Mouse (Mus musculus) spleen, adult 2 months (tissue): ENCODE measurements around the gene Nup98. TPM values are rescaled to one million over a fixed set of nuclear protein-coding genes. Genes with fewer than 3 reads are reported as not detected.

Source experiments
- DNase-seq, 2 experiments: peaks; one replicate each; pipeline versions ENCODE4 v3.0.0 to v3.0.0-alpha.2; 2012 to 2021; ENCODE audit warnings: low spot score in 2 of 2, low read depth in 1 of 2
- H3K27ac ChIP-seq: fragments of 200-500 bp; 2 replicates; pipeline ENCODE4 v1.5.1; 2012; ENCODE audit warnings: low read length, inconsistent platforms; ENCODE audit not compliant: insufficient read depth
- H3K27me3 ChIP-seq: fragments of 200-500 bp; 2 replicates; pipeline ENCODE4 v1.6.1; 2012; ENCODE audit warnings: mild to moderate bottlenecking, moderate library complexity, low read length, inconsistent platforms; ENCODE audit not compliant: control insufficient read depth, insufficient read depth
- H3K36me3 ChIP-seq: fragments of 200-500 bp; 2 replicates; pipeline ENCODE4 v1.6.1; 2012; ENCODE audit warnings: mild to moderate bottlenecking, low read length, inconsistent platforms; ENCODE audit not compliant: control insufficient read depth, insufficient read depth
- H3K4me1 ChIP-seq: fragments of 200-500 bp; 2 replicates; pipeline ENCODE4 v1.6.1; 2011; ENCODE audit warnings: inconsistent platforms; ENCODE audit not compliant: control insufficient read depth, insufficient read depth, insufficient read length
- H3K4me3 ChIP-seq: fragments of 200-500 bp; 2 replicates; pipeline ENCODE4 v1.5.1; 2011; ENCODE audit warnings: mild to moderate bottlenecking, inconsistent platforms; ENCODE audit not compliant: insufficient read depth, insufficient read length; ENCODE audit errors: extremely low read depth
- CTCF ChIP-seq: fragments of 200-500 bp; IDR thresholded peaks from 2 replicates; pipeline ENCODE4 v1.5.1; 2011; ENCODE audit warnings: mild to moderate bottlenecking, inconsistent platforms; ENCODE audit not compliant: insufficient read depth, insufficient read length, insufficient replicate concordance; ENCODE audit errors: extremely low read depth
- POLR2A ChIP-seq: fragments of 200-500 bp; IDR thresholded peaks from 2 replicates; pipeline ENCODE4 v1.6.1; 2011; ENCODE audit warnings: low read depth, low read length, inconsistent platforms
- WGBS: fragments of 180-500 bp; shearing (Covaris S2); methylation state at CpG from one replicate; pipeline ENCODE4 v1.1.7; 2018; 5-methylcytosine and 5-hydroxymethylcytosine counted together
- polyA plus RNA-seq: library from polyadenylated mRNA; depleted of rRNA; stranded (reverse); fragments of >200 nt; gene quantifications from 2 replicates; pipeline ENCODE4 v1.2.3, GENCODE M21; 2012; rRNA removed

Gene Nup98
- 11.5 and 13.5 TPM in 2 replicates for polyA plus RNA-seq

- peak within 1 kb of the TSS; percentile 96 for H3K27ac ChIP-seq
- no peaks in the 10 kb centered on the region for H3K27me3 ChIP-seq
- WGBS: under 1% methylated on average over 86 of the region's 87 CpGs
- TF ChIP-seq POLR2A: peak; percentile 49
- no peak for TF ChIP-seq CTCF
- peak within 1 kb of the TSS; percentile 91 for H3K4me3 ChIP-seq
- peaks cover 4% of the 10 kb centered on the region; the same call in 1 of the 2 replicates for H3K4me1 ChIP-seq
- peak; percentile 95 to 96 for DNase-seq
- no peaks in the 10 kb centered on the region for H3K36me3 ChIP-seq
These were observed at the start of gene Nup98, which contains the start of gene Pgap2 for GRCm38 (mm10) chr7:102209756-102210721. Gene Nup98 (minus strand): TSS chr7:102210176. Gene Pgap2 (plus strand): TSS chr7:102210208.

- no peaks in the 10 kb centered on the region; the same call in 1 of the 2 replicates for H3K27me3 ChIP-seq
- TF ChIP-seq CTCF (no peak), POLR2A (no peak)
- DNase-seq: no peak
- no peak overlapping the region for H3K4me3 ChIP-seq
- no peak overlapping the region for H3K27ac ChIP-seq
- WGBS: 66% methylated on average over 3 of the region's 3 CpGs
- H3K36me3 ChIP-seq: no peaks in the 10 kb centered on the region
- H3K4me1 ChIP-seq: no peaks in the 10 kb centered on the region
These were observed 48.8 kb upstream of the Nup98 start for GRCm38 (mm10) chr7:102258753-102259152.

- Histone ChIP-seq H3K27me3 (no peaks in the 10 kb centered on the region; the same call in 1 of the 2 replicates), H3K36me3 (no peaks in the 10 kb centered on the region), H3K4me1 (no peaks in the 10 kb centered on the region), H3K27ac (no peak overlapping the region), H3K4me3 (no peak overlapping the region)
- DNase-seq: peak; percentile 57 to 79
- WGBS: 23% methylated on average over 4 of the region's 4 CpGs
- TF ChIP-seq POLR2A: no peak
- TF ChIP-seq CTCF: peak; percentile 38; the same call in 1 of the 2 replicates
These were observed 48.2 kb upstream of the Nup98 start for GRCm38 (mm10) chr7:102258189-102258588.

GRCm38 (mm10) chr7:102256636-102257035 is 46.7 kb upstream of the Nup98 start:
- no peak for DNase-seq
- H3K4me1 ChIP-seq: no peaks in the 10 kb centered on the region
- no peaks in the 10 kb centered on the region; the same call in 1 of the 2 replicates for H3K27me3 ChIP-seq
- no peak overlapping the region for H3K27ac ChIP-seq
- H3K4me3 ChIP-seq: no peak overlapping the region
- TF ChIP-seq CTCF: no peak
- no peak for TF ChIP-seq POLR2A
- no peaks in the 10 kb centered on the region for H3K36me3 ChIP-seq
- WGBS: 94% methylated on average over 3 of the region's 3 CpGs

GRCm38 (mm10) chr7:102255954-102256353 is 46.0 kb upstream of the Nup98 start, which contains the start of gene Rhog:
Gene Rhog (minus strand): TSS chr7:102256054.
- Histone ChIP-seq H3K4me1 (peaks cover 5% of the 10 kb centered on the region; the same call in 1 of the 2 replicates), H3K27ac (no peak within 1 kb of the TSS), H3K4me3 (no peak within 1 kb of the TSS), H3K27me3 (no peaks in the 10 kb centered on the region; the same call in 1 of the 2 replicates), H3K36me3 (no peaks in the 10 kb centered on the region)
- DNase-seq: no peak
- TF ChIP-seq POLR2A: no peak
- TF ChIP-seq CTCF: no peak
- WGBS: 90% methylated on average over 3 of the region's 3 CpGs

GRCm38 (mm10) chr7:102253631-102254030 is 43.7 kb upstream of the Nup98 start:
- WGBS: 76% methylated on average over 1 of the region's 1 CpGs
- Histone ChIP-seq H3K36me3 (no peaks in the 10 kb centered on the region), H3K4me3 (no peak overlapping the region), H3K27ac (no peak overlapping the region), H3K27me3 (no peaks in the 10 kb centered on the region; the same call in 1 of the 2 replicates), H3K4me1 (peaks cover 5% of the 10 kb centered on the region; the same call in 1 of the 2 replicates)
- TF ChIP-seq POLR2A (no peak), CTCF (no peak)
- DNase-seq: no peak
